Mouse (Mus musculus) kidney, postnatal 10 days (tissue): ENCODE measurements at regions not wholly inside any gene's neighbourhood (a gene's known extent, or its start where the extent isn't known, plus 50 kb on each side); places are given as distances from the start of the nearest gene placed in this dataset.
A peak's percentile ranks its signal among the peaks of the same experiment; 100 is the strongest.

Source experiments
- DNase-seq: peaks from one replicate; pipeline ENCODE4 v3.0.0; 2021; ENCODE audit warnings: mixed read lengths

DNA sequence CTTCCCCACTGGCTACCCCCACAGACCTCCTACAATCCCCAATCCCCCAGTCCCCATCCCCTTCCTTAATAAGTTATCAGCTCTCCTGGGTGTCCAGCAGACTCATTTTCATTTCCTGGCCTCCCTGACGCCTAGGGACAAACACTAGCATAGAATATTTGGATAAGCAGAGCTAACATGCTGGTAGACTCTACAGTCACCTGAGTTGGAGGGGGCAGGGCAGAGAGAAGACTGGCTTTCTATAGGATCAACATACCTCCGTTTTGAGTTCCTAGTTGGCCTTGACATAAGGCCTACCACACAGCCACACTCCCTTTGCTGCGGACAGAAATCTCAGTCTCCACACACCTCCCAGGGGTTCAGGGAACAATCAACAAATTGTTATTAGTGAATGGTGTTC, 205.2 kb upstream of the Rreb1 start:
- DNase-seq = no peak

DNA sequence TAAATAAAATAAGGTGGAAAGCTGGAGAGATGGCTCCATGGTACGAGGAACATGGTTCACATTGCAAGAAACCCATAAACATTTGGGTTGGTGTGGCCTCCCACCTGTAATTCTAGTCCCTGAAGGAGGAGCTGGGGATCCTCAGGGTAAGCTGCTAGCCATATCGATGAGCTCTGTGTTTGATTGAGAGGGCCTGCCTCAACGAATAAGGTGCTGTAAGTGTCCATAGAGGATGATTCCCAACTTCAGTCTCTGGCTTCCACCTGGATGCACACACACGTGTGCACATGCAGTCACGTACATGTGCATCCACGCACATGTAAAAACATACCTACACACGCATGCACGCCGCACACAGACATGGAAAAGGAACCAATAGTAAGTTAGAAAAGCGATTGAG, 199.0 kb upstream of the Rreb1 start:
- DNase-seq = no peak

DNA sequence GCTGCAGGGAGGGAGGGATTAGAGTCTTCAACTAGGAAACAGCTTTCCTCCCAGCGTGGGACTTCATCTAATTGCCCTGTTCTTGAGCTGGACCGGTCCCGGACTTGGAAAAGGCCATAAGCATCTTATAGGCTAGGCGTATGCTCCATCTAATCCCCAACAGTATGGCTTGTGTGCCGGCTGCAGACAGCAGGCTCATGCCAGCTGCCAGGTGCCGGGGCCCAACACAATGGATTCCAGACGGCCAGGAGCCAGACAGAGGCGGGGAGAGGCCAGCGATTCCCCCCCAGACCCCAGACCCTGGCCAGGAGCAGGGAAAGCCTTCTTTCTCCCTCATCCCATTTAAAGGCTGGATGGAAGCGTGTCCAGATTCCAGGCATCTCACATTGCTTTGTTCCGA, 198.4 kb upstream of the Rreb1 start:
- DNase-seq = no peak

GRCm38 (mm10) chr13:37580806-37581205, 197.4 kb upstream of the Rreb1 start:
- DNase-seq = no peak

DNA sequence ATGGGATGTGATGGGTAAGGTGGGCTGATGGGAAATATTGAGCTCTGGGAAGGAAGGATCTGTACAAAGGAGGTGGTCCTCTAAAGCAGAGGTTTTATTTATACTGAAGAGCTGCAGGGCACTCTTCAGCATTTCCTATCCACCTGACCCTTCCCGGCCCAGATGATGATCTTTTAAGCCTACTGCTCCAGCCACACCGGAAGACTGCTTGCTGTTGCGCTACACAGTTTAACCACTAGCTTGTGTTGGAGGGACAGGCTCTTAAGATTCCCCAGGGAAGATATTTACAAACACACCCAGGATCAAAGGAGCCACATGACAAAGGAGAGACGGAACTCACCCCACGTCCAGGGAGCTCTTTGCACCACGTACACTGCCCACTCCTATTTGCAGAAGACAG, 196.8 kb upstream of the Rreb1 start:
- DNase-seq = no peak

DNA sequence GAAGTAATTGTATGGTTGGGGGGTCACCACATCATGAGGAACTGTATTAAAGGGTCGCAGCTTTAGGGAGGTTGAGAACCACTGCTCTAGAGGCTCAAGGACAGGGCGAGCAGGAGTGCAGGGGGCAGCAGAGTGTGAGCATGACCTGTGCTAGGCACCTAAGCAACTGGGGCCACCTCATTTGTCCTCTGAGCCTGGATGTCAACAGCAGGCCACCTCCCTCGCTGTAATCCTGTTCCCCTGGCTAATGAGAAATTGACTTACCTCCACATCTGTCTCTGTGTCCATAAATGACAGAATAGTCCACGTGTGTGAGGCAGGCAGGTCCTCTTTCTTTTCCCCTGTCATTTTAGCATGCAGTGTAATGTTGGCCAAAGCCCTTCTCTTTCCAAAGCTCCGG, 192.7 kb upstream of the Rreb1 start:
- no peak for DNase-seq

GRCm38 (mm10) chr13:37586511-37586910, 191.7 kb upstream of the Rreb1 start:
- no peak for DNase-seq

- DNase-seq = no peak
These were observed 190.3 kb upstream of the Rreb1 start for GRCm38 (mm10) chr13:37587911-37588310.

GRCm38 (mm10) chr13:37588528-37589176, 189.5 kb upstream of the Rreb1 start:
- DNase-seq = no peak

GRCm38 (mm10) chr13:37592149-37592548, 186.1 kb upstream of the Rreb1 start:
- DNase-seq = no peak

DNA sequence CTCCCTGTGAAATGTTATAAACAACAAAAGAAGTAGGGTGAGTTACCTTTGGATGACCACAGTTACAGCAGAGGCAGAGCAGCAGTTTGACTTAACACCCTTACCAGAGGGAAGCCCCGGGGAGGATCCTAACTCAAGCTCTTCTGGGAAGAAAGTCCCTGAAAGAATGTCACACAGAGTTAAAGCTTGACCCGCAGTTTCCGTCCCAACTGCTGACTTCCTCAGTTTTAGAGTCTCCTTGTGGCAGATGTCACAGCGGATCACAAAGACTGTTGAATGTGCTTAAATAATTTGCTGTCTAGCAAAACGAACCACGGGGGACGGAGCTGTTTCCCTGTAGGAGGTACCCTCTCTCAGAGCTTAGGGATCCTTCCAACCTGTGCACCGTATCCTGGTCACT, 183.0 kb upstream of the Rreb1 start:
- DNase-seq = peak; percentile 56

DNA sequence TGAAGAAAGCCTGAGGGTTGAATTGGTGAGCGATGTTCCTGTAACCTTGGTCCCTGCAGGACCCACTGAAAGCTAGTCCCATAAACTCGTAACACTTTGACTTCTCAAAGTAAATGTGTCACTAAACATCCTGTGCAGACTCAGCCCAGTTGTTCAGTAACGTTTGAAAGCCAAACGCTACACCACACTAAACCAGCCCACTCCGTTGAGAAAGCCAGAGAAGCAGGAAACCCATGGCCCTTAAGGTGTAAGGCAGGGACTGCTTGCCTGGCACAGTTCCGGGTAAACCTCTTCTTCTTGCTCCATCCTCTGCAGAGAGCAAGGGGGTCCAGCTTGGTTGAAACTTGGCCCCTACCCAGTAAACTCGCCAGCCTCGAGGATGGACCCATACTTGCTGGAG, 180.6 kb upstream of the Rreb1 start:
- DNase-seq = peak; percentile 61

- DNase-seq = peak; percentile 58
These were observed 179.9 kb upstream of the Rreb1 start for GRCm38 (mm10) chr13:37598165-37598775.

GRCm38 (mm10) chr13:37599679-37600078, 178.5 kb upstream of the Rreb1 start:
- DNase-seq = no peak

- DNase-seq = no peak
These were observed 178.0 kb upstream of the Rreb1 start for GRCm38 (mm10) chr13:37600172-37600571.

- no peak for DNase-seq
These were observed 177.1 kb upstream of the Rreb1 start for GRCm38 (mm10) chr13:37601068-37601467.

GRCm38 (mm10) chr13:37602256-37602655, 175.9 kb upstream of the Rreb1 start:
- DNase-seq = no peak

- DNase-seq = no peak
These were observed 174.8 kb upstream of the Rreb1 start for GRCm38 (mm10) chr13:37603226-37603994.

DNA sequence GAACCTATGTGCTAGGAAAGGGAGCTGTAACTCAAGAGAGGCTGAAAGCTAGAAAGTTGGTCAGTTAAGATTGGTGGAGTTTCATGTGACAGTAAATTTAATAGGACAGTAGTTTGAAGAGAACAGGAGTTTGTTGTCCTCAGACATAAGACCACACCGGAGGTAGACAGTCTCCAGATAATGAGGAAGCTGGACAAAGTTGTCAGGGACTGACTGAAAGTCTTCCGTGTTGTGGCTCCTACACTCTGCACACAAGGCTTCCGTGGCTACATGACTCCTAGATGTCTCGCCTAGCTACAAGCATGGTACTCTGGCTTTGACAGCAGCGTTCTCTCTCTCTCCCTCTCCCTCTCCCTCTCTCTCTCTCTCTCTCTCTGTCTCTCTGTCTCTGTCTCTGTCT, 171.9 kb upstream of the Rreb1 start:
- no peak for DNase-seq

DNA sequence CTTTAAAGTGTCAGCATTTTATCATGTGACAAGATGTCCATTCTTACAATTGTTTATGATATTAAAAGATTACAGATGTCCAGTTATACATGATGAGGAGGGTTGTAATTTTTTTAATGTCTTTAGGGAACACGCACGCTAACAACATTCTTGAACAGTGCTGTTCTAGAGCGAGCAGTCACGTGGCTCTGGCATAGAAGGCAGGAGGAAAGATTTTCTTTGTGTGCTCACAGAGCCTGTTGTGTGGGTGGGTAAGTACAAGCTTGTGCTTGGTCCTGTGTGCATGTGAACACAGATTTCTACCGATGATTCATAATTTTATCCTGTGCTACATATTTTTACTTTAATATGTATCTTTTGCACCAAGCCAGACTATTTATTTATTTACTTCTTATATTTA, 169.1 kb upstream of the Rreb1 start:
- DNase-seq = no peak

GRCm38 (mm10) chr13:37611387-37611786, 166.8 kb upstream of the Rreb1 start:
- DNase-seq = no peak

- DNase-seq = no peak
These were observed 161.2 kb upstream of the Rreb1 start for GRCm38 (mm10) chr13:37617015-37617414.

DNA sequence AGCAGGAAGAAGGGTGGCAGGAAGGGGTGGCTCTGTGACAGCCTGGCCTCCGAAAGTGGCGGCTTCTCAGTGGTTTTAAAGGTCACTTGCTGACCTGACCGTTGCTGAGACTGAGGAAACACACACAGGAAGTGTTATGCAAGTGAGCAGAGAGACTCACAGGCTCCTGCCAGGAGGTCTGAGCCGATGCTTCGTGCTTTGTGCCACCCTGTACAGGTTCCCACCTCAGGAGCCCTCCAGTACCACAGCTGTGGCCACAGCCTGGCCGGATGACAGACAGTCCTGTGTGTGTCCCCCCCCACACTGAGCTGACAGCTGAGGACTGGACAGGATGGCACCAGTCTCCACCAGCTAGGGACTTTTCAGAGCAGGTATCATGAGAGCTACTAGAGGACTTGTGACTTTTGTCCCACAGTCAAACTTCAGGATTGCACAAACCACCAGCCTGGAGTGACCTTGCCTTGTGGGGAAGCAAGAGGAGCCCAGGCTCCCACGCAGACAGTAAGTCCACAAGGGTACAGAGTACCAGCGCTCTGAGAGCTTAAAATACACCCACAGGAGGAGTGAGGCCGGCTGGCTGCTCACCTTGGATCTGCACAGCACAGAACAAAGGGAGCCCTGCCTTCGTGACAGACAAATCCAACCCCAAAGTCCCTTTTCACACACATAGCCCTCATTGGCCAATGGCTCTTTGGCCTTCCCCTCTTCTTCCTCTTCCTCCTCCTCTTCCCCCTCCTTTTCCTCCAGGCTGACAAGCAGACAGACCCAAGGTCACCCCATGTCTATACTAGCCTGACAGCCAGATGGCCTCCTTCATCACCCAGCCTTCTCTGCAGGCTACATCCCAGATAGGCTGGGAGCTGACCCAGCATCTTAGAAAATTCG, 158.1 kb upstream of the Rreb1 start:
- peak; percentile 66 for DNase-seq
